Mouse (Mus musculus) heart, postnatal 10 days (tissue): ENCODE data around the gene Spef1. TPM values are rescaled to one million over a fixed set of nuclear protein-coding genes. Genes with fewer than 3 reads are reported as not detected.

Experiments used
- DNase-seq, 2 experiments: peaks; one replicate each; pipeline ENCODE4 v3.0.0; 2021
- intact Hi-C: fragments of 180-260 bp; cut with DNase I; formaldehyde crosslinking; loops from one replicate; pipeline ENCODE4 v1.15.1; 2025
- total RNA-seq, 2 experiments: library from RNA; stranded (reverse); gene quantifications; 2 replicates each; pipeline ENCODE4 v1.2.3; 2021

Spef1 gene
- total RNA-seq, 2 experiments from 2014 or later, result 6.2 to 7.1 TPM

GRCm38 (mm10) chr2:131208356-131208755, 21.3 kb upstream of the Spef1 start:
- DNase-seq, result no peak

GRCm38 (mm10) chr2:131206778-131207177, 19.7 kb upstream of the Spef1 start, which contains the start of gene Ap5s1:
Ap5s1 (plus strand) TSS chr2:131207078.
- intact Hi-C loops, result no loop called here

More at GRCm38 (mm10) chr2:131208356-131208755, 21.3 kb upstream of the Spef1 start:
- intact Hi-C loops, result loop anchor here (2.0 kb wide), 1 partner anchor 28 kb away; the partner anchor contains the start of gene Cenpb

GRCm38 (mm10) chr2:131205521-131206182, 18.6 kb upstream of the Spef1 start:
- intact Hi-C loops, result no loop called here
- no peak for DNase-seq

More at GRCm38 (mm10) chr2:131206778-131207177, 19.7 kb upstream of the Spef1 start, which contains the start of gene Ap5s1:
- no peak for DNase-seq

DNA sequence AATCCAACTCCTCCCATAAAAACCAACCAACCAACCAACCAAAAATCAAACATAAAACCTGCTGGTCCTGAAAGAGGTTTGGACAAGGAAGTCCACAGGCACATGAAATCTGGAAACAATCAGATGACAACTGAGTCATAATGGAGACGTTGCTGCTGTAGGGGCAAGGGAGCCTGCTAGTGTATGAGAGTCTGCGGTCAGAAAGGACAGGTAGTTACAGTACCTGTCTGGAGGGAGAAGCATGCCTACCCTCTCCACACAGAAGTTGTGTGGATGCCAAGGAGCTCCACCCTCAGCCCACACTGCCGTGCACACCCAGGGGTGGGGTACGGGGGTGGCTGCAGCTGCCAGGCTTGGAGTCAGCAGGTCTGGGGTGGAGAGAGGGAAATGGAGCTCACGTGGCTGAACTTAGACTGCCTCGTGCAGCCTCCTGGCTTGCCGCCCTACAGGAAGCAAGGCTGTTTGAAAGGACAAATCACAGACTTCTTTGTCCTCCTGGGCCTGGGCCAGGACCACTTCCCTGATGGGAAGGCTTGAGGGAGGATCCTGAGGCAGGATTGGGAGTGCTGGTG, 17.4 kb upstream of the Spef1 start:
- intact Hi-C loops, result no loop called here
- peak; percentile 96 to 98 for DNase-seq

GRCm38 (mm10) chr2:131203816-131204409, 16.8 kb upstream of the Spef1 start:
- DNase-seq, result no peak
- intact Hi-C loops, result loop anchor here (2.0 kb wide), 1 partner anchor 17 kb away; the partner anchor contains the start of genes Cdc25b and Spef1

DNA sequence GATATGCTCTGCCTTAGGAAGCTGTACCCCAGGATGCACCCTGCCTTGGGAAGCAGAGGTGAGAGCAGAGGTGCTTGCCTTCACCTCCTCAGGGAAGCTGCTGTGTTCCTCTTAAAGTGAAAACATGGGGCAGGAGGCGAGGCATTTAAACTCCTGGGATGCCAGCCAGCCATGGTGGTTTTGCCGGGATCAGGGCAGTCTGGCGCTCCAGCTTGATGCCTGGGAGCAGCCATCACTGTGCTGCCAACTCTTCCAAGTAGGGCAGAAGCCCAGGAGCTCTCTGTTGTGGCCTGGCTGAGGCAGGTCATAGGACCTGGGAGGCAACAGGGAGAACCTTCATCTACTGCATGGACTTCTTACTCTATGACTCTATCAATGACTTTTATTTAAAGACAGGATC, 14.2 kb upstream of the Spef1 start:
- no peak for DNase-seq
- intact Hi-C loops, result no loop called here

GRCm38 (mm10) chr2:131200710-131201109, 13.6 kb upstream of the Spef1 start:
- DNase-seq, result no peak
- intact Hi-C loops, result no loop called here

GRCm38 (mm10) chr2:131196606-131197316, 9.7 kb upstream of the Spef1 start:
- intact Hi-C loops, result no loop called here

GRCm38 (mm10) chr2:131191005-131191390, 3.9 kb upstream of the Spef1 start:
- DNase-seq, result no peak
- intact Hi-C loops, result no loop called here

More at GRCm38 (mm10) chr2:131196606-131197316, 9.7 kb upstream of the Spef1 start:
- DNase-seq, result no peak

- intact Hi-C loops, result no loop called here
- no peak for DNase-seq
Observed at GRCm38 (mm10) chr2:131190344-131191004, 3.4 kb upstream of the Spef1 start.

DNA sequence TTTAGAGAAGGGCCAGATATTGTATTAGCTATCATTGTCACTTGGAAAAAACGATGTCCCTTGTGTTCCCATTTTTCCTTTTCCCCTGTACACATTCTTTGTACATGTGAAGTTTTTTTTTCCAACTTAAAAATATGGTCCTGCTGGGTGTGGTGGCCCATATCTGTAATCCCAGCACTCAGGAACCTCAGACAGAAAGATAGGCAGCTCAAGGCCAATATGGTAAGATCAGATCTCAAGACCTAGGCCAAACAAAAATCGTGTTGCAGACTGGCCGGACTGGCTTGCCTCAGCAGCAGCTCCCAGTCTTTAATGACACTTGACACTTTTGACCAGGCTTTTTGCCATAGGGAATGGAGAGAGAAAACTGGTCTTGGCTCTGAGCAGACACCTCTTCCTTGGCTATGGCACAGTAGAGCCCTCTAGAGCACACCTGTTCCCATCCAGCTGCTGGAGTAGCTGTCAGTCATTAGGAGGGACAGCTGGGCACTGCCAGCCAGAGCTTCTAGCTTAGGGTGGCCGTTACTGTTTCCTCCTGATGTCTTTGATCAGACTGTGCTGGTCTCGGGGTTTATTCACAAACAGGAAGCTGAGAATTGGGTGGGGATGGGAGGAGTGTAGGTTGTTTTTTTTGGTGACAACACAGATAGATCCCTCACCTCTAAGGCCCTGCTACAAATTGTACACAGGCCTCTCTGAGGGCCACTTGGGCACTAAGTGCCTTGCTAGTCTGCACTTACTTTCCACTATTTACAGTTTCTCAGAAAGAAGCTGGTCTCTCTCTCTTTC, 2.6 kb upstream of the Spef1 start:
- intact Hi-C loops, result loop anchor here (5.0 kb wide), 1 partner anchor 228 kb away; no protein-coding TSS in a partner anchor
- no peak for DNase-seq

DNA sequence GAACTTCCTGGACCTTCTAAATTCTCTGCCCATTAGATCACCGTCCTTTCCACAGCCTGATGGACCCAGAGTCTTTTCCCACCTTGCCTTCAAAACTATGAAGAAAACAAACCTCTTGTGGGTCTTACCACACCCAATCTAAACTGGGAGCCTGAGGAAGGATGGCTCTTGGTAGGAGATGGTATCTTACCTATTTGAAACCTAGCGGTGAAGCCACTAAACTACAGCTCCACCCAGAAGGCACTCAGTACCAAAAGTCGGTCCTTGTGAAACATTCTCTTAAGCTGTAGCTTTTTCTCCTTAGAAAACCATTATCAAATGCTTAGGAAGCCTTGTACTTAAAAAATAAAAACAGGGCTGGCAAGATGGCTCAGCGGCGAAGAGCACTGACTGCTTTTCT, 1.2 kb upstream of the Spef1 start:
- intact Hi-C loops, result loop anchor here (5.0 kb wide), 1 partner anchor 229 kb away; no protein-coding TSS in a partner anchor
- no peak for DNase-seq

DNA sequence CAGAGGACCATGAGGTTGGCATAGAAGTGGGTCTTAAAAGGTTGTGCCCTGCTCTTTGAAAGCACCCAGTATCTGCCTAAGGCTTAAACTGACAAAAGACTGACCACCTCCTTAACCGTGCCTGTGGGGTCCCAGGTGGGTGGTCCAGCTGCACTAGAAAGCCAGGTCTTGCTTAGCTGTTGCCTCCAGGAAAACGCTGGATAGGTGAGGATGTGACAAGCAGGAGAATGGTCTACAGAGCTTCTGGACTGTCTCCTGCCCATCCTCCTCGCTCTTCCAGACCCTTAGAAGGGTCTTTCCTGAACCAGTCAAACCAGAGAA, 480 bp upstream of the Spef1 start:
- intact Hi-C loops, result loop anchor here (2.0 to 5.0 kb wide), 2 partner anchors 15 to 230 kb away; no protein-coding TSS in a partner anchor
- DNase-seq, result no peak

- DNase-seq, result no peak
- intact Hi-C loops, result loop anchor here (2.0 to 5.0 kb wide), 2 partner anchors 16 to 231 kb away; no protein-coding TSS in a partner anchor
Observed at GRCm38 (mm10) chr2:131186343-131186742, 739 bp downstream of the Spef1 start.

DNA sequence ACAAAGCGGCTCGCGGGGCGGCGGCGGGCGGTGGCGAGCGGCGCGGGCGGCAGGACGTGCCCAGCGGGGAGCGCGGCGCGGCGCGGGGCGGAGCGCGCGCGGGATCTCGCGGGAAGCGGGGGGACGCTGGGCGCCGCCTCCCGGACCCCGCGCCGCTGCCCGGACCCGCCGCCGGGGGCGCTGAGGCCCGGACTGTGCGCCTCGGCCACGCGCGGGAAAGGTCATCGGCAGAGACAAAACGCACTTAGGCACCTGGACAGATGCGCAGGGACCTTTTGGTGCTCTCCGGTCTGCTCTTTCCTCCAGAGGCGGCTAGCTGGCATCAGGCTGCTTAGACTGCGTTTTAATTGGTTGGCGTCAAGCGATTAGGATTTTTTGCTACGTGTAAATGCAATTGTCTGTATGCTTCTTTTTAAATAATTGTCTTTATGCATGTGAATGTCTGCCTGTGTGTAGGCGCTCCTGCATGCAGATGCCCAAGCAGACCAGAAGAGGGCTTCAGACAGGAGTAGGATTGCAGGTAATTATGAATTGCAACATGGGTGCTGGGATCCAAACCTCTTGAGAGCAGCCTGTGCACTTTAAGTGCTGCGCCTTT, 7.0 kb downstream of the Spef1 start, which contains the start of gene Cenpb:
Cenpb (minus strand) TSS at position 78 of the 598 bp plus-strand sequence.
- peak; percentile 90 for DNase-seq
- intact Hi-C loops, result loop anchor here (2.0 kb wide), 3 partner anchors 19 to 73 kb away; partner anchors contain the start of gene 1700037H04Rik

DNA sequence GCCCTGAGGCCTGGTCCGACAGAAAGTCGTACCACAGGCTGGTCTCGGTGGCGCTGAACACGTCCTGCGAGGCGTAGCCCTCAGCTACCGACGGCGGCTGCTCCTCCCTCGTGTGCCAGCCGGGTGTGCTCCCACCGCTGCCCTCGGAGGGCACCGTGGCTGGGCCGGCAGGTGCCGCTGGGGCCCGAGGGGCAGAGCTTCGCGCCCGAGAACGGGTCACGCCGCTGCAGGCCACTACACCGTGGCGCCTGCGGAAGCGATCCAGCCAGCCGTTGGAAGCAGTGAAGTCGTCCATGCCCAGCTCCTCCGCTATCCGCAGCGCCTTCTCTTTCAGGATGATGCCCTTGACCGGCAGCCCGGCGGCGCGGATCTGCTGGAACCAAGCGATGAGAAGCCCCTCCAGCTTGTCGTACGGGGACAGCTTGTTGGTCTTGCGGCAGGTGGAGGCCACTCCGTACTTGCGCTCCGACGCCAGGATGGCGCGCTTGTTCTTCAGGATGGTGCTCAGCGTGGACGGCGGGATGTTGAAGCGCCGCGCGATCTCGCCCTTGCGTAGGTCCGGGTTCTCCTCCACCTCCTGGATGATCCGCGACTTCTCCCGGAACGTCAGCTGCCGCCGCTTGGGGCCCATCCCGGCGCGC, 7.7 kb downstream of the Spef1 start:
- peak; percentile 71 to 74 for DNase-seq
- intact Hi-C loops, result loop anchor here (2.0 kb wide), 1 partner anchor 19 kb away; the partner anchor contains the start of gene 1700037H04Rik

GRCm38 (mm10) chr2:131178828-131179245, 8.2 kb downstream of the Spef1 start:
- peak; percentile 28 to 35 for DNase-seq
- intact Hi-C loops, result loop anchor here (2.0 kb wide), 1 partner anchor 18 kb away; the partner anchor contains the start of gene 1700037H04Rik

DNA sequence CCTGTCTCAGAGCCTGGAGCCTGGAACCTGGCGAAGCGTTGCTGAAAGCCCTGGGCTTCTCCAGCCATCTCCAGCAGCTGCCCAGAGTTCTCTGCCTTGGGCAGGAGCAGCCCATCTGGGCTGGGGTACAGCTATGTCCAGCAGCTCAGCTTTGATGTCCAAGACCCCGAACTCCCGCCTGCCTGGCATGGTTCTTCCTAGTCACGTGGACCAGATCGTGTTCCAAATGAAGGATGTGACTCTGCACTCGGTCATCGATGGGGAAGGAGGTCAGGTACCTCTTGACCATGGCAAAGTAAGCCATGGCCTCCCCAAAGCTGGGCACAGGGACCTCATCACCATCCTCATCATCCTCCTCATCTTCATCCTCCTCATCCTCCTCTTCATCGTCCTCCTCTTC, 9.2 kb downstream of the Spef1 start:
- intact Hi-C loops, result loop anchor here (2.0 kb wide), 1 partner anchor 17 kb away; the partner anchor contains the start of gene 1700037H04Rik
- no peak for DNase-seq
